Mouse (Mus musculus): Measurements from ENCODE around the gene Cdkal1.

GRCm38 (mm10) chr13:29866780-29867179, 11.3 kb upstream of the Cdkal1 start:
- TF ChIP-seq CTCF (IDR thresholded peaks at IDR 0.05; ENCODE audit: borderline replicate concordance, insufficient read depth, low read depth, low read length) (no peak), POLR2A (IDR thresholded peaks at IDR 0.05; ENCODE audit: borderline replicate concordance, insufficient read depth, low read length) (no peak)
